Mouse (Mus musculus) right cerebral cortex, postnatal 10 days (tissue): ENCODE measurements at regions not wholly inside any gene's neighbourhood (a gene's known extent, or its start where the extent isn't known, plus 50 kb on each side); places are given as distances from the start of the nearest gene placed in this dataset.
"Not testable (repeated sequence)": the region's sequence is repeated elsewhere in the genome, so short reads cannot be mapped to it uniquely, and the experiment has no call there.

Experiments
- DNase-seq, 2 experiments: peaks; one replicate each; pipeline ENCODE4 v3.0.0; 2021; ENCODE audit warnings: low spot score in 2 of 2

GRCm38 (mm10) chr16:76521142-76521541 lies 147.5 kb upstream of the Nrip1 start:
- no peak for DNase-seq

DNA sequence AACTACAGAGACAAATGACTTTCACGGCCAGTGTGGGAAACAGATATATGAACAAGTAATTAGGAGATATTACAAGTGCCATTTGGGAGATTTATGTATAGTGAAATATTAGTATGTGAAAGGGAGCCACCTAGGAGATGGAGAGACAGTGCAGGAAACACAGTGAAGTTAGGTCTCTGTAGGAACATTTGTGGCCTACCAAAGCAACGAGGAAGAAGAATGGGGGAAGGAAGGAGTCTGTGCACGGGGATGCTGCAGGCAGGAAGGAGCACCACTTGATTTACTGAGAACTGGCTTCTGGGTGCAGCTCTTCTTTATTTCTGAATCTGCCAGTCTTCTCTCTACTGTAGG lies 147.0 kb upstream of the Nrip1 start:
- DNase-seq = no peak

- no peak for DNase-seq
Measured at GRCm38 (mm10) chr16:76519911-76520642, 146.4 kb upstream of the Nrip1 start.

DNA sequence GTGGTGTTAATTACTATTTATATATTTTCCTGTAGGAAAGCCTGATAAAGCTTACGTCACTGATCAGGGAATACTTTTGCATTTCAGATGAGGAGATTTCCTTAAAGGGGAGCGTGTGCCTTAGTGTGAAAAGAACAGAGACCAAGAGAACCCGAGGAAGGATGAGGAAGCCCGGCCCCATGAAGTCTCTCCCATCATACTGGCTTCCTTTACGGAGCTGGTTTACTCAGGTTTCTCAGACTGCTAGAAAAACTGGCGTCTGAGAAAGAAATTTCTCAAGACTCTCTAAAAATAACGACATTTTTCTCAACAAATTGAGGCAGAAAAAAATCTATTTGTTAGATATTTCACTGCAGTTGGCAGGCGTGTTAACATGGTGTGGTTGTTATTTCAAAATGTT lies 137.2 kb upstream of the Nrip1 start:
- DNase-seq = peak in 1 of 2 experiments; percentile 28

GRCm38 (mm10) chr16:76509109-76509650 lies 135.6 kb upstream of the Nrip1 start:
- DNase-seq = peak in 1 of 2 experiments; percentile 6

- DNase-seq = peak in 1 of 2 experiments; percentile 19
Measured at GRCm38 (mm10) chr16:76507191-76507746, 133.6 kb upstream of the Nrip1 start.

DNA sequence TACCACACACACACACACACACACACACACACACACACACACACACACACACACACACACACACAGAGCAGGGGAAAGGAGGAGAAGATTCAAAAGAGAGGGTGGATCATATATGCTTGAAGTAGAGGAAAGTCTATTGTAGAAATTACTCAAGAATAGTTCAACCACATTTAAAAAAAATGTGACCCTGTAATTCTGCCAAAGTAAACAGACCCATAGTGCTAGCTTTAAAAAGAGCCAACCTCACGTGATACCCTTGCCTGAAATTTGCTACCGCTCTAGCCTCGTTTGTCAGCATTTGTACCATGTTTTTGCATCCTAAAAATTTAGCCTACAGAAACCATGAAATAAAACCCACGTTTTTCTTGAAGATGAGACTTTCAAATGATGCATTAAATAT lies 132.6 kb upstream of the Nrip1 start:
- DNase-seq = peak in 1 of 2 experiments; percentile 3

DNA sequence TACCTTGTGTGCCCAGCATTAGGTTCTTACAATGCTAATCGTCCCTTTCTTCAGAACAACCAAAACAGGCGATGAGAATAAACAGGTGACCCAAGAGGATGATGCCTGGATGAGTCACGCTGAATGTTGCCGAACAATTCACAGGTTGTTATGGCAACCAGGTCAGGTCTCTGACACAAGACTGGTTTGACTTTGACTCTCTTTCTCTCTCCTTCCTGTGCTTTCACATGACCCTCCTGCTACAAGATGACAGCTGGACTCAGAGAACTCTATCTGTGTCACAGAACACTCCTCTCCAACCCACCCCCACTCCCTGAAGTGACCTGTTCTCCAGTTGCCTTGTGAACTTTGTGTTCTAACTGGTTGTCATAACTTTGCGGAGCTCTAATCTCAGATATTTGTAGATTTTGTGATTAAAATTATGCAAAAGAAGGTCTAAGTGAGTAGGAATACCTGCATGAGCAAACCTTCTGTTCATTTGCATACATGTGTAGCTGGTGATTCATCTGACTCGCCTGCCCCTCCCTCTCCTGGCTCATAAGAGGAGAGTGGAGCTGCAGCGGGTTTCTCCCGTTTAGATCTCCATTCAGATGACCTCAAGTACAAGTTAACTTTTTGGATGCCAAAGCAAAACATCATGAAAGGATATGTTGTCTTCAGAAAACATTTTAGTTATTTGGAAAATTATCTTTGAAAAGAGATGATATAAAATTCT lies 126.2 kb upstream of the Nrip1 start:
- DNase-seq = peak in 1 of 2 experiments; percentile 10

DNA sequence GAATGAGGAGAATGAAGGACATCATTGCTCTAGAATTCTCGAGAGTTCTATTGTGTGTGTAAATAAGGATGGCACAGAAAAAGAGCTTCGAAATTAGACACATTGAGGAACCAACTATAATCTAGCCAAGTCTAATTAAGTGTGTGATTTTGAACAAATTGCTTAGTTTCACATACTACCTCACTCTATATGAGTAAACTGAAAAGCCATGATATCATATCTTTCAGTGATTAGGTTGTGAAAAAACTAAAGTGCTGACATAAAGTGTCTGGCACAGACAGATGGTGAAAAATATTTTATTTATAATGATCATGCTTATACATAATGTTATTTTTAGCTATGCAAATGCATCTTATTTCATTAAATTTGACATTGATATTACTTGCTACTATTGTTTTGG lies 124.6 kb upstream of the Nrip1 start:
- DNase-seq = no peak

DNA sequence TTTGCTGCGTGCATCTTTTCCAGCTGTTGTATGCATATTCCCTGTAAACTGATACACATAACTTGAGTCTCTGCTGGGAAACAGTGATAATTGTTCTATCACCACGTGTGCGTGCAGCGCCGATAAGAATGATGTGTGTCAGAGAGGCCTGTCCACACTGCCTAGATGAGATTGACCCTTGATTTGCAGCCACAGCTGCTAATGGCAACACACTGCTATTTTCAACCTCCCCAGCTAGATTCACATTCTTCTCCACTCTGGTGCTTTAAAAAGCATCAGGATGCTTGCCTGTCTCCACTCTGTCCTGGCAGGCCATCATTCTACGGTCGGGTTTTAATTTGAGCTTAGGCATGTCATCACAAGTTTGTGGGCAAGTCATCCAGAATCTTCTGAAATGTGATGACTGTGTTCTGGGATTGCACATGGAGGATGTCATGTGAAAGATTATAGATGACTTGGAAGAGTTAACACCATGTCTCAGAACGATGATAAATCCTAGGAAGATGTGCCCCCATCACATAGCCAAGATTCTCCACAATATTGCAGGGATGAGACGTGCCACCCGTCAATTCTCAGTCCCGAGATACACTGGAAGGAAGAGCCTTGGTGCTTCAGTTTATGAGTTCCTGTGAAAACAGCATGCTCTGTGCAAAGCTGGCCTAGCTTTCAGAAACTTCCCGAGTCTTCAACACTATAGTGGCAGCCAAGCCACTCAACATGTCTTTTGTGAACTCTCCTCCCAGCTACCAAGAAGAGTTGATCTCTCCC lies 123.6 kb upstream of the Nrip1 start:
- DNase-seq = peak in 1 of 2 experiments; percentile 13

DNA sequence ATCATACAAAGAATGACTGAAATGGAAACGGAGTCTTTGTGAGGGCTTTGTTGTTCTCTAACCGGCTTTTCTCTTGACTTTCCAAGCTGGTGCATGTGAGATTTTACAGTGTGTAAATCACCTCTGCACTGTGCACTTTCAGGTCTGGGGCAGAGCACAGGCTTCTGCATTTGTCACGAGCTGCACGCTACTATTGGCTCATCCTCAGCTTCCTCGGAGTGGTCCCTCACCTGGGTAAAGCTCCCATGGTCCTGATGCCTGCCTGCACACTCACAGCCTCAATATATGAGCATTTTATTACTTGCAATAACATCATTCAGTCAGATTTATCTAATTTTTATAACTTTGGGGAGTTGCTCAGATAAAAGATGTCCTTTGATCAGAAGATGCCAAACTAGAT lies 109.8 kb upstream of the Nrip1 start:
- DNase-seq = no peak

- DNase-seq = no peak
Measured at GRCm38 (mm10) chr16:76481966-76482365, 108.3 kb upstream of the Nrip1 start.

- no peak for DNase-seq
Measured at GRCm38 (mm10) chr16:76477474-76477873, 103.8 kb upstream of the Nrip1 start.

GRCm38 (mm10) chr16:76474481-76474880 lies 100.9 kb upstream of the Nrip1 start:
- DNase-seq = no peak

DNA sequence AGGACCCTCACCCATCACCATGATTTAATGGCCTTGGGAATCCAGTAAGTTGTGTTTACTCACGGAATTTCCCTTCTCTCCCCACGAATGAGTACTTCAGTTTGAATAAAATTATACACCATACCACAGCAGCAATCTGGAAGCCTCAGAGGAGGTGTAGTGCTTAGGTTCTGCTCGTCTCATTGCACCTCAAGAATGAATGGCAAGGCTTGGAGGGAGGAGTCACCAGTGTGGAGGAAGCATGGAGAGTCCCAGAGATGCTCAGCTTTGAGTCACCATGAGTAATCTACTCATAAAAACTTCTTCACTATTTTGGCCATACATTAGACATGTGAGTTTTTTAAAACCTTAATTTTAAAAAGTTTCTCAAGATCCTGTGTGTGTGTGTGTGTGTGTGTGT lies 98.8 kb upstream of the Nrip1 start:
- DNase-seq = no peak

- DNase-seq = no peak
Measured at GRCm38 (mm10) chr16:76471081-76471480, 97.5 kb upstream of the Nrip1 start.

DNA sequence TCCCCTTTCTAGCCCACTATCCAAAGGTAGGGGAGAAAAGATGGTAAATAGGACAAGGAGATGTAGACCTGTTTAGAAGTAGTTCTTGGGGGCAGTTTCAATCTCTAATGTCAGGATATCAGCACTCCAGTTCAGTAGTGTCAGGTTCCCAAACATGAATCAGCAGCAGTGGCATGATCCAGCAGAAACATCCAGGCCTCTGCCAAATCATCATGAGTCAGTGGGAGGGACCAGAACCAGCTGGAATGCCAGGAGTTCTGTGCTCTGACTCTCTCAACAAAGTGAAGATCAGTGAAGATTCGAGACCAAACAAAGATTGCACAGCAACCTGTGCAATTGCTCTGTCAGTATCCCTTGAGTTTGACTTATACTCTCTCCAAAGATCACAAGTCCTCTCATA lies 85.9 kb upstream of the Nrip1 start:
- no peak for DNase-seq

- not testable (repeated sequence) for DNase-seq
Measured at GRCm38 (mm10) chr16:76456300-76456599, 82.6 kb upstream of the Nrip1 start.

GRCm38 (mm10) chr16:76455499-76456299 lies 82.1 kb upstream of the Nrip1 start:
- no peak for DNase-seq

- DNase-seq = no peak
Measured at GRCm38 (mm10) chr16:76454741-76455465, 81.3 kb upstream of the Nrip1 start.
